Mouse (Mus musculus): Measurements from ENCODE around the gene Olfr1233. TPM values are rescaled to one million over a fixed set of nuclear protein-coding genes. Genes with fewer than 3 reads are reported as not detected.

Gene Olfr1233
- not detected for total RNA-seq (2021)
- long read RNA-seq, experiment 1 = 0 reads
- long read RNA-seq, experiment 2 = 0 reads

- DNase-seq = no peak
These were observed at the start of gene Olfr1233 for GRCm38 (mm10) chr2:89342298-89342697. Gene Olfr1233 (minus strand): TSS chr2:89342398.

GRCm38 (mm10) chr2:89364765-89365164, 22.6 kb upstream of the Olfr1233 start, which contains the start of gene Olfr1234:
Gene Olfr1234 (minus strand): TSS chr2:89364865.
- DNase-seq = no peak

- DNase-seq = no peak
These were observed 12.6 kb downstream of the Olfr1233 start, which contains the start of gene Olfr1232 for GRCm38 (mm10) chr2:89329575-89329974. Gene Olfr1232 (minus strand): TSS chr2:89329675.

GRCm38 (mm10) chr2:89306974-89307373, 35.2 kb downstream of the Olfr1233 start, which contains the start of gene Olfr1231:
Gene Olfr1231 (minus strand): TSS chr2:89307074.
- DNase-seq = no peak

- no peak for DNase-seq
These were observed 45.0 kb downstream of the Olfr1233 start, which contains the start of gene Olfr1230 for GRCm38 (mm10) chr2:89297168-89297567. Gene Olfr1230 (minus strand): TSS chr2:89297268.

- no peak for DNase-seq
These were observed 54.3 kb downstream of the Olfr1233 start, which contains the start of gene Olfr1229 for GRCm38 (mm10) chr2:89287914-89288313. Gene Olfr1229 (minus strand): TSS chr2:89288014.

Other genes with a start within 250 kb of the Olfr1233 start
- gene Olfr1220, start 235.6 kb downstream of the Olfr1233 start, total RNA-seq (2021) = not detected
- not detected for gene Olfr1221, start 225.1 kb downstream of the Olfr1233 start, total RNA-seq (2021)
- gene Olfr1222, start 209.3 kb downstream of the Olfr1233 start, total RNA-seq (2021) = not detected
- not detected for gene Olfr1223, start 190.8 kb downstream of the Olfr1233 start, total RNA-seq (2021)
- gene Olfr1224-ps1, start 178.3 kb downstream of the Olfr1233 start, total RNA-seq (2021) = not detected
- gene Olfr1225, start 167.7 kb downstream of the Olfr1233 start, total RNA-seq (2021) = not detected
- not detected for gene Olfr1226, start 142.3 kb downstream of the Olfr1233 start, total RNA-seq (2021)
- gene Olfr1228, start 88.3 kb downstream of the Olfr1233 start, total RNA-seq (2021) = not detected
- gene Olfr1229, start 54.4 kb downstream of the Olfr1233 start, total RNA-seq (2021) = not detected
- not detected for gene Olfr1230, start 45.1 kb downstream of the Olfr1233 start, total RNA-seq (2021)
- gene Olfr1231, start 35.3 kb downstream of the Olfr1233 start, total RNA-seq (2021) = not detected
- not detected for gene Olfr1232, start 12.7 kb downstream of the Olfr1233 start, total RNA-seq (2021)
- gene Olfr1234, start 22.5 kb upstream of the Olfr1233 start, total RNA-seq (2021) = not detected
- gene Olfr1238, start 67.3 kb upstream of the Olfr1233 start, total RNA-seq (2021) = not detected
- gene Olfr1239, start 78.0 kb upstream of the Olfr1233 start, total RNA-seq (2021) = not detected
- gene Olfr1240, start 100.6 kb upstream of the Olfr1233 start, total RNA-seq (2021) = not detected
- gene Olfr1241, start 144.7 kb upstream of the Olfr1233 start, total RNA-seq (2021) = not detected
- gene Olfr1242, start 155.9 kb upstream of the Olfr1233 start, total RNA-seq (2021) = not detected
- not detected for gene Olfr1243, start 189.1 kb upstream of the Olfr1233 start, total RNA-seq (2021)
- not detected for gene Olfr1245, start 236.0 kb upstream of the Olfr1233 start, total RNA-seq (2021)

All from adrenal gland, postnatal 36 days (tissue).